Mouse (Mus musculus): ENCODE results near the gene Cdc42ep1. TPM values are rescaled to one million over a fixed set of nuclear protein-coding genes. Genes with fewer than 3 reads are reported as not detected.

Gene Cdc42ep1
- polyA plus RNA-seq, 2 experiments, result 24.3 to 25.2 TPM

DNA sequence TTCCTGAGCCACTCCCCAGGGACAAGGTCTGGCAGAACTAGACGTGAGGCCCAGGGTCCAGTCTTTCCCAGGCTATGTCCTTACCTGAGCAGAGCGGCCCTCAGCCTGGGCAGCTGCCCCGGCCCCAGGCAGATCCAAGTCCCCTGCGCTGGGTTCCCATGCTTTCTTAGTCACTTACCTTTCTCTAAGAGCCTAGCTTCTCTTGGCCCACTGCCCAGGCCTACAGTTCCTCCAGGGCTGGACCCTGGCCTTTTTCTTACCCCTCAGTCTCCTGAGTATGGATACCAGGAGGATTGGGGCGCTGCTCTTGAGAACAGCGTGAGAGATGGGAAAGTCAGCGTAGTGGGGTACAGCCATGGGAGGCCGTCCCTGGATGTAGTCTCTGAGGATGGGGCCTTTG lies 38.0 kb downstream of the Cdc42ep1 start:
- no peaks in the 10 kb centered on the region for H3K27me3 ChIP-seq (ENCODE audit: control insufficient read depth, insufficient read depth, low read length)
- 0 out of 2 replicates have a peak overlapping the region, but pooled peaks have one; percentile 8 for H3K9ac ChIP-seq (ENCODE audit: low read depth, low read length, severe bottlenecking)
- peaks cover 20% of the 10 kb centered on the region for H3K4me1 ChIP-seq (ENCODE audit: control insufficient read depth, insufficient read depth, low read length)
- no peak overlapping the region for H3K27ac ChIP-seq (replicated peaks; ENCODE audit: low read depth, low read length)
- ATAC-seq (ENCODE audit: low FRiP score, low read depth) (no peak), DNase-seq (ENCODE audit: low spot score) (no peak)
- H3K9me3 ChIP-seq (ENCODE audit: control insufficient read depth, low read length), result no peaks in the 10 kb centered on the region
- H3K4me3 ChIP-seq (replicated peaks; ENCODE audit: low read length), result no peak overlapping the region
- WGBS, result 94% methylated on average over 8 of the region's 8 CpGs
- H3K36me3 ChIP-seq (ENCODE audit: control insufficient read depth, insufficient read depth, low read length), result peaks cover 51% of the 10 kb centered on the region
- no peak overlapping the region for H3K4me2 ChIP-seq (replicated peaks; ENCODE audit: low read depth, low read length, severe bottlenecking)
- TF ChIP-seq POLR2A (IDR thresholded peaks at IDR 0.05; ENCODE audit: borderline replicate concordance, extremely low read depth, insufficient read depth, insufficient read length), result no peak

DNA sequence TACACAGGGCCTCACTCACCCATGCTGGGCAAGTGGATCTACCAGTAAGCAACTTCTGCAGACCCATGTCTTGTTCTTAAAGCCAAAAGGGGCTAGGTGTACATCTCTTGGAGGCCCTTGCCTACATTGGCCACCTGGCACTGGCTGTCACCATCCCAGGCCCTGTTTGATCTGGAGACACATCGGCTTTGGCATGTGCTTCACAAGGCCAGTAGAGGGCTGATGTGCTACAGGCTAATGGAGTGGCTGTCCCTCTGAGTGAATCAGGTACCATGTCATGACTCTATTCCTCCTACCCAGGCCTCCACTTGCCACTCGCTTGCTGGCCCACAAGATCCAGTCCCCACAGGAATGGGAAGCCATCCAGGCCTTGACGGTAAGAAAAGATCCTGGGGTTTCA lies 39.4 kb downstream of the Cdc42ep1 start:
- 83% methylated on average over 3 of the region's 3 CpGs for WGBS
- Histone ChIP-seq H3K27ac (replicated peaks; ENCODE audit: low read depth, low read length) (no peak overlapping the region), H3K27me3 (ENCODE audit: control insufficient read depth, insufficient read depth, low read length) (no peaks in the 10 kb centered on the region), H3K4me3 (replicated peaks; ENCODE audit: low read length) (no peak overlapping the region), H3K4me2 (replicated peaks; ENCODE audit: low read depth, low read length, severe bottlenecking) (no peak overlapping the region), H3K36me3 (ENCODE audit: control insufficient read depth, insufficient read depth, low read length) (peaks cover 64% of the 10 kb centered on the region), H3K9me3 (ENCODE audit: control insufficient read depth, low read length) (no peaks in the 10 kb centered on the region), H3K9ac (ENCODE audit: low read depth, low read length, severe bottlenecking) (no peak overlapping the region), H3K4me1 (ENCODE audit: control insufficient read depth, insufficient read depth, low read length) (peaks cover 10% of the 10 kb centered on the region)
- DNase-seq (ENCODE audit: low spot score) (no peak), ATAC-seq (ENCODE audit: low FRiP score, low read depth) (no peak)
- no peak for TF ChIP-seq POLR2A (IDR thresholded peaks at IDR 0.05; ENCODE audit: borderline replicate concordance, extremely low read depth, insufficient read depth, insufficient read length)

DNA sequence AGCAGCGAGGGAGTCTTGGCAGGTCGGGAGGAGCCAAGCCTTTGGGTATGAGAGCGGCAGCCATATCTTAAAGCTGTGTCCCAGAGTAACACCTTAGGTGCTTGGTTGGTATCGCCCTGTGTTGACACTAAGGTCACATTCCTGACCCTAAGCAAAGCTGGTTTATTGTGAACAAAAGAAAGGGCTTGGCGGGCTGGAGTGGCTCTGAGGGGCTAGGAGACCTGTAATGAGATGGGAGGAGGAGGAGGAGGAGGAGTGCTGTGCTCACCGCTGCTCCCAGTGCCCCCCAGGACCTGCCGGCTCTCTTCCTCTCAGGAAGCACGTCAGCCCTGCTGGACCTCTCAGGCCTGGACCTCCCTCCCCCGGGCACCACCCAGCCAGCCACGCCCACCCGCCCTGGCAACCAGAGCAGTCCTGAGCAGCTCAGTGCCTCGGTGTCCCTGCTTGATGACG lies 47.0 kb downstream of the Cdc42ep1 start:
- H3K36me3 ChIP-seq (ENCODE audit: control insufficient read depth, insufficient read depth, low read length), result peaks cover 89% of the 10 kb centered on the region
- H3K27me3 ChIP-seq (ENCODE audit: control insufficient read depth, insufficient read depth, low read length), result no peaks in the 10 kb centered on the region
- H3K4me2 ChIP-seq (replicated peaks; ENCODE audit: low read depth, low read length, severe bottlenecking), result no peak overlapping the region
- no peak overlapping the region for H3K9ac ChIP-seq (ENCODE audit: low read depth, low read length, severe bottlenecking)
- no peak overlapping the region for H3K27ac ChIP-seq (replicated peaks; ENCODE audit: low read depth, low read length)
- no peak for DNase-seq (ENCODE audit: low spot score)
- no peak overlapping the region for H3K4me3 ChIP-seq (replicated peaks; ENCODE audit: low read length)
- TF ChIP-seq POLR2A (IDR thresholded peaks at IDR 0.05; ENCODE audit: borderline replicate concordance, extremely low read depth, insufficient read depth, insufficient read length), result no peak
- no peak for ATAC-seq (ENCODE audit: low FRiP score, low read depth)
- H3K4me1 ChIP-seq (ENCODE audit: control insufficient read depth, insufficient read depth, low read length), result no peaks in the 10 kb centered on the region
- no peaks in the 10 kb centered on the region for H3K9me3 ChIP-seq (ENCODE audit: control insufficient read depth, low read length)
- WGBS, result 30% methylated on average over 12 of the region's 13 CpGs

DNA sequence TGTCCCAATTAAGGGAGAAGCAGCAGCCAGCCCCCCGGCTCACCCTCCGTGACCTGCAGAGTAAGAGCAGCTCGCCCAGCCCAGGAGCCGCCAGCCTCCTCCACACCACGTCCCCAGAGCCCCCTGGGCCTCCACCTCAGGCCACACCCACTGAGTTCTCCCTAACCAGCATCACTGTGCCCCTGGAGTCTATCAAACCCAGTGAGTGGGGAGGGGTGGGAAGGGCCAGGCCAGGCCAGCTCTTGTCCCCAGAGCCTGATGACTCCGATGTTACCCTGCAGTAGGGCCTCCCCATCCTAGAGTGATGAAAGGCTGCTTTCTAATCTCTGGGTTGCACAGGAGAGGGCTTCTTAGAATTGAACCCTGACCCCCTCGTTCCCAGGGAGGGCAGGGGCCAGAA lies 50.0 kb downstream of the Cdc42ep1 start:
- H3K36me3 ChIP-seq (ENCODE audit: control insufficient read depth, insufficient read depth, low read length), result peaks cover 70% of the 10 kb centered on the region
- peaks cover 3% of the 10 kb centered on the region; the same call in 1 of the 2 replicates for H3K4me1 ChIP-seq (ENCODE audit: control insufficient read depth, insufficient read depth, low read length)
- no peaks in the 10 kb centered on the region for H3K27me3 ChIP-seq (ENCODE audit: control insufficient read depth, insufficient read depth, low read length)
- DNase-seq (ENCODE audit: low spot score) (no peak), ATAC-seq (ENCODE audit: low FRiP score, low read depth) (no peak; the same call in 1 of the 2 replicates)
- no peak overlapping the region for H3K27ac ChIP-seq (replicated peaks; ENCODE audit: low read depth, low read length)
- no peaks in the 10 kb centered on the region for H3K9me3 ChIP-seq (ENCODE audit: control insufficient read depth, low read length)
- H3K4me3 ChIP-seq (replicated peaks; ENCODE audit: low read length), result no peak overlapping the region
- H3K9ac ChIP-seq (ENCODE audit: low read depth, low read length, severe bottlenecking), result no peak overlapping the region
- 47% methylated on average over 7 of the region's 7 CpGs for WGBS
- TF ChIP-seq POLR2A (IDR thresholded peaks at IDR 0.05; ENCODE audit: borderline replicate concordance, extremely low read depth, insufficient read depth, insufficient read length), result no peak
- no peak overlapping the region for H3K4me2 ChIP-seq (replicated peaks; ENCODE audit: low read depth, low read length, severe bottlenecking)

DNA sequence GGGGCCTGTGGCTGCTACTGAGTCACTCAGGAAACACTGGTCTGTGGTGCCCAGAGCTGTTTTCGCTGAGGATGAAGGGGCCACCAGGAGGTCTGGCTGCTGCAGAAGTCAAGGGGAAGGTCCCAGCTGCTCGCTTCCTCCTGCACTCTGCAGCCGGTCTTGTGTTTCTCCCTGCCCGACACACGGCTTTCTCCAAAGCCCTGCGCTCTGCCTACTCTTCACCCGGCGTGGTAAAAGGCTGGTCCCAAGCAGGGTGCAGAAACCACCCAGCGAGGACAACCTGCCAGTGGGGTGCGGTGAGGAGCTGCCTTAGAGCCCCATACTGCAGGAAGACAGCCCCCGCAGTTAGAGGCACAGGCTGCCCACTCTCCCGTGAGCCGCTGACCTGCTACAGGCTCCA lies 52.3 kb downstream of the Cdc42ep1 start:
- 0 out of 2 replicates have a peak overlapping the region, but pooled peaks have one; percentile 39 for H3K27ac ChIP-seq (replicated peaks; ENCODE audit: low read depth, low read length)
- no peak overlapping the region for H3K4me2 ChIP-seq (replicated peaks; ENCODE audit: low read depth, low read length, severe bottlenecking)
- 77% methylated on average over 13 of the region's 13 CpGs for WGBS
- ATAC-seq (ENCODE audit: low FRiP score, low read depth) (no peak), DNase-seq (ENCODE audit: low spot score) (no peak)
- no peaks in the 10 kb centered on the region for H3K27me3 ChIP-seq (ENCODE audit: control insufficient read depth, insufficient read depth, low read length)
- no peaks in the 10 kb centered on the region for H3K9me3 ChIP-seq (ENCODE audit: control insufficient read depth, low read length)
- TF ChIP-seq POLR2A (IDR thresholded peaks at IDR 0.05; ENCODE audit: borderline replicate concordance, extremely low read depth, insufficient read depth, insufficient read length), result no peak
- peaks cover 53% of the 10 kb centered on the region for H3K36me3 ChIP-seq (ENCODE audit: control insufficient read depth, insufficient read depth, low read length)
- H3K4me1 ChIP-seq (ENCODE audit: control insufficient read depth, insufficient read depth, low read length), result peaks cover 15% of the 10 kb centered on the region; the same call in 1 of the 2 replicates
- H3K4me3 ChIP-seq (replicated peaks; ENCODE audit: low read length), result no peak overlapping the region
- 0 out of 2 replicates have a peak overlapping the region, but pooled peaks have one; percentile 7 for H3K9ac ChIP-seq (ENCODE audit: low read depth, low read length, severe bottlenecking)

DNA sequence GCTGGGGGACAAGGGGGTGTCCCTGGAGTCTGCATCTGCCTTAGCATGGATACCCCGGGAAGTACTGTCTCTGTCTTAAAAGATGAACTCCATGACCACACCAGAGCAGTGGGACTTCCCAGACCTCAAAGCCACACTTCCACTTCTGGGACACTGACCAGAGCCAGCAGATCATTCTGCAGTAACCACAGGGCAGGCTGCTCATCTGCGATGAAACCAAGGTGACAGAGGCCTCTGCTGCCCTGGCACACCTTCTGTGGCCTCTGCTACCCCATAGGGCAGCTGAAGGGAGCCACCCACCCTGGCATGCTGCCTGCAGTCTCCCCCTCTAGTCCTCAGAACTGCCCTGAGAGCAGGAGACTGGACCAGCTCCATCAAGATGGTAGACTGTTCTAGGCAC lies 53.3 kb downstream of the Cdc42ep1 start:
- DNase-seq (ENCODE audit: low spot score) (no peak), ATAC-seq (ENCODE audit: low FRiP score, low read depth) (no peak)
- Histone ChIP-seq H3K36me3 (ENCODE audit: control insufficient read depth, insufficient read depth, low read length) (peaks cover 48% of the 10 kb centered on the region), H3K4me3 (replicated peaks; ENCODE audit: low read length) (no peak overlapping the region), H3K4me2 (replicated peaks; ENCODE audit: low read depth, low read length, severe bottlenecking) (no peak overlapping the region), H3K27ac (replicated peaks; ENCODE audit: low read depth, low read length) (no peak overlapping the region), H3K27me3 (ENCODE audit: control insufficient read depth, insufficient read depth, low read length) (no peaks in the 10 kb centered on the region), H3K9ac (ENCODE audit: low read depth, low read length, severe bottlenecking) (no peak overlapping the region), H3K9me3 (ENCODE audit: control insufficient read depth, low read length) (no peaks in the 10 kb centered on the region), H3K4me1 (ENCODE audit: control insufficient read depth, insufficient read depth, low read length) (peaks cover 17% of the 10 kb centered on the region)
- 88% methylated on average over 2 of the region's 2 CpGs for WGBS
- no peak for TF ChIP-seq POLR2A (IDR thresholded peaks at IDR 0.05; ENCODE audit: borderline replicate concordance, extremely low read depth, insufficient read depth, insufficient read length)

All from limb, embryonic 14.5 days (tissue).